Mouse (Mus musculus): ENCODE data around the gene Olfr765. TPM values are rescaled to one million over a fixed set of nuclear protein-coding genes. Genes with fewer than 3 reads are reported as not detected.
"Not testable (repeated sequence)": the region's sequence is repeated elsewhere in the genome, so short reads cannot be mapped to it uniquely, and the experiment has no call there.

The Olfr765 gene
- total RNA-seq (2021): not detected
- long read RNA-seq, experiment 1: 0 reads
- long read RNA-seq, experiment 2: 0 reads

DNA sequence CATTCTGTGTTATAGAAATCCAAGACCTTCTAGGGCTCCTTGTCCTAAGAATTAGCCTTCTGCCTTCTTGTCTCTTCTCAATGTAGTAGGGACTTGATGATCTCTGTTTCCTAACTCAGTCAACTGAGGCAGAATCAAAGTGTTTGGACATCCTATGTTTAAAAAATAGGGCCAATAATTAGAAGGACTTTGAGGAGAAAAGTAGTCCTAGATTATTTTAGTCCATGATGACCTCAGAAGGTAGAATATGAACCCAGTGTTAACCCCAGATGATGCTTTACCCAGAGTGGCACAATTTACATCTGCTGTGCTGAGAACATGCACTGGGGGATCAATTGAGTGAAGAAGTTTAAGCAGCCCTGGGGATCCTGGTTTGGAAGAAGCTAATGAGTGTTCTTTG is at the start of gene Olfr765:
TSS of gene Olfr765 (minus strand) at position 101 of the 400 bp plus-strand sequence.
- H3K4me3 ChIP-seq; intact Hi-C loops (cut with DNase I); H3K27ac ChIP-seq; DNase-seq (ENCODE audit: extremely low spot score in 1 of 2, low spot score in 2 of 2): not testable (repeated sequence)

GRCm38 (mm10) chr10:129099275-129099674 is 49.5 kb upstream of the Olfr765 start, which contains the start of gene Olfr768:
TSS of gene Olfr768 (minus strand) at chr10:129099375.
- intact Hi-C loops (cut with DNase I): no loop called here

DNA sequence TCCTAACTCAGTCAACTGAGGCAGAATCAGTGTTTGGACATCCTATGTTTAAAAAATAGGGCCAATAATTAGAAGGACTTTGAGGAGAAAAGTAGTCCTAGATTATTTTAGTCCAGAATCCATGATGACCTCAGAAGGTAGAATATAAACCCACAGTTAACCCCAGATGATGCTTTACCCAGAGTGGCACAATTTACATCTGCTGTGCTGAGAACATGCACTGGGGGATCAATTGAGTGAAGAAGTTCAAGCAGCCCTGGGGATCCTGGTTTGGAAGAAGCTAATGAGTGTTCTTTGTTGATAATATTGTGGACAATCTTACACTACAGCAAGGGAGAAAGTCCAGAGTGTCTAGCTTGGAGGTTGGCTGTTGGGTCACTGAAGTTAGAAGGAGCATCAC is 33.0 kb upstream of the Olfr765 start, which contains the start of gene Olfr767:
TSS of gene Olfr767 (minus strand) at position 101 of the 400 bp plus-strand sequence.
- H3K27ac ChIP-seq; intact Hi-C loops (cut with DNase I); DNase-seq (ENCODE audit: extremely low spot score in 1 of 2, low spot score in 2 of 2); H3K4me3 ChIP-seq: not testable (repeated sequence)

More at GRCm38 (mm10) chr10:129099275-129099674, 49.5 kb upstream of the Olfr765 start, which contains the start of gene Olfr768:
- TF ChIP-seq CTCF (IDR thresholded peaks at IDR 0.05): no peak
- H3K4me3 ChIP-seq: no peak within 1 kb of the TSS
- no peak for DNase-seq (ENCODE audit: extremely low spot score in 1 of 2, low spot score in 2 of 2)
- H3K27ac ChIP-seq: no peak within 1 kb of the TSS

DNA sequence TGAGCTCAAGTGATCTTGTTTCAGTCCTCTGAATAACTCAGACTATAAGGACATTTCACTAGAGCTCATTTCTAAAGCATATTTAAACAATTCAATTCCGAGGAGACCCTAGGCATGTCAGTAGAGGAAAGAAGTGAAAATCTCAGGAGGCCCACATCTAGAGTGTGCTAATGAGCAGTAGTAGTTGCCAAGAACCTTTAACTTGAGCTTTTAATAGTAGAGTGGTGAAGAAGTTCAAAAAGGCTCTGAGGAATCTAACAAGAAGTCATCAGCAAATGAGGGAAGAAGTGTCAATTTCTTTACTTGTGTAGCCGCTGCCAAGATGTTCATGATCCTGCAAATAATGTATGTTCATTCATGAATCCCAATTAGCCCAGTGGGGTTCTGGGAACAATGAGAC is 19.1 kb upstream of the Olfr765 start, which contains the start of gene Olfr766-ps1:
TSS of gene Olfr766-ps1 (minus strand) at position 101 of the 400 bp plus-strand sequence.
- intact Hi-C loops (cut with DNase I): no loop called here
- Histone ChIP-seq H3K27ac (no peak within 1 kb of the TSS), H3K4me3 (no peak within 1 kb of the TSS)
- no peak for DNase-seq (ENCODE audit: extremely low spot score in 1 of 2, low spot score in 2 of 2)
- TF ChIP-seq CTCF (IDR thresholded peaks at IDR 0.05): no peak

- intact Hi-C loops (cut with DNase I): no loop called here
- H3K27ac ChIP-seq: no peak within 1 kb of the TSS
- no peak for DNase-seq (ENCODE audit: extremely low spot score in 1 of 2, low spot score in 2 of 2)
- TF ChIP-seq CTCF (IDR thresholded peaks at IDR 0.05): no peak
- H3K4me3 ChIP-seq: no peak within 1 kb of the TSS
Observed at GRCm38 (mm10) chr10:129039796-129040195, 10.0 kb downstream of the Olfr765 start, which contains the start of gene Olfr764-ps1. TSS of gene Olfr764-ps1 (minus strand) at chr10:129039896.

DNA sequence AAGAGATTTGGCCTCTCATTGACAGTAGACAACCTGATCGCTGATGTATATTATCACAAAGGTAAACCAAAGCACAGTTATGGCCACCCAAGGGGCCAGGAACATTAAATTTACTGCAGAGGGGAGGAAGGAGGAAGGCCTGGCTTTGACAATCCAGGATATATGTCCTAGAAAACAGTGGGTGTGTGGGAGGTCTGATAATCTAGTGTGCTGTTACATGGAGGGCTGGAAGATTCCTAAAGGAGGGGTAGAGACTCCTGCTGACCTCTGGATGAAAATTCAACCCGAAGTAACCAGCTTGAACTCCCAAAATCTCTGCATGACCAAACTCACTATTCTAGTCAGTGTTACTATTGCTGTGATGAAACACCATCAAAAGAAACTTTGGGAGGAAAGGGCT is 21.5 kb downstream of the Olfr765 start:
- H3K27ac ChIP-seq: no peak overlapping the region
- intact Hi-C loops (cut with DNase I): no loop called here

DNA sequence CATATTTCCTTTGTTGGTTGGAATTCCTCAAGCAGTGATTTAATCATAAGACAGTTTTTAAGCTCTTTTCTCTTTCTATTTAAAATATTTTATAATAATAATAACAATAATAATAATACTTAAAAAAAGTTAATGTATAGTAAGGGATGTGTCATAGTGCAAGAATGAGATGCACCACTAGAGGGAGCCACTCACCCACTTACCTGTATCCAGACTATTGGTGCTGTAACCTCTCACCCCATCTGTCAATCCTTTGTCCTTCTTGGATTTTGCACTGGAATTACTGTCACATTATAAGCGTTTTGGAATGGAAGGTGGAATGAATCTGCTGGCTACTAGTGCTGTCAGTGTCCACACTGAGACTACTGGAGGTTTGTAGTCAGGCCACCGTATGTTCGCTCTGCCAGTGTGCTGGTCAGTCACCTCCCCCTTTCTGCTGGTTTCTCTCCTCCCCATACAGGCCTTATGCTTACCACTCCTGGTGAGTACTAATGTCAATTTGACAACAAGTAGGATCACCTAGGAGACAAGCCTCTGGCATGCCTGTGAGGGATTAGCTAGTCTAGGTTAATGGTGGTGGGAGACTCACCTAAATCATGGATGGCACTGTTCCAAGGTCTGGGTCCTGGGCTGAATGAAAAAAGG is 23.7 kb downstream of the Olfr765 start:
- peak; percentile 35 to 39 for DNase-seq (ENCODE audit: extremely low spot score in 1 of 2, low spot score in 2 of 2)
- intact Hi-C loops (cut with DNase I): loop anchor here (1.0 kb wide), 1 partner anchor 1065 kb away; no protein-coding TSS in a partner anchor
- no peak overlapping the region for H3K27ac ChIP-seq
- no peak overlapping the region for H3K4me3 ChIP-seq
- TF ChIP-seq CTCF (IDR thresholded peaks at IDR 0.05): peak; percentile 85

More for the DNA sequence above, 21.5 kb downstream of the Olfr765 start:
- H3K4me3 ChIP-seq: no peak overlapping the region
- no peak for TF ChIP-seq CTCF (IDR thresholded peaks at IDR 0.05)
- no peak for DNase-seq (ENCODE audit: extremely low spot score in 1 of 2, low spot score in 2 of 2)

GRCm38 (mm10) chr10:129023319-129023718 is 26.5 kb downstream of the Olfr765 start:
- Histone ChIP-seq H3K4me3 (no peak overlapping the region), H3K27ac (no peak overlapping the region)
- intact Hi-C loops (cut with DNase I): no loop called here
- TF ChIP-seq CTCF (IDR thresholded peaks at IDR 0.05): peak; percentile 1; the same call in 1 of the 2 replicates
- no peak for DNase-seq (ENCODE audit: extremely low spot score in 1 of 2, low spot score in 2 of 2)

GRCm38 (mm10) chr10:129014477-129014876 is 35.3 kb downstream of the Olfr765 start:
- no peak for TF ChIP-seq CTCF (IDR thresholded peaks at IDR 0.05)
- DNase-seq (ENCODE audit: extremely low spot score in 1 of 2, low spot score in 2 of 2): no peak
- H3K27ac ChIP-seq: no peak overlapping the region
- no peak overlapping the region for H3K4me3 ChIP-seq
- intact Hi-C loops (cut with DNase I): no loop called here

- DNase-seq (ENCODE audit: extremely low spot score in 1 of 2, low spot score in 2 of 2); H3K4me3 ChIP-seq; H3K27ac ChIP-seq; intact Hi-C loops (cut with DNase I): not testable (repeated sequence)
Observed at GRCm38 (mm10) chr10:129011511-129011910, 38.3 kb downstream of the Olfr765 start.

- Histone ChIP-seq H3K4me3 (no peak within 1 kb of the TSS), H3K27ac (no peak within 1 kb of the TSS)
- no peak for TF ChIP-seq CTCF (IDR thresholded peaks at IDR 0.05)
- DNase-seq (ENCODE audit: extremely low spot score in 1 of 2, low spot score in 2 of 2): no peak
- intact Hi-C loops (cut with DNase I): no loop called here
Observed at GRCm38 (mm10) chr10:129010288-129010841, 39.4 kb downstream of the Olfr765 start, which contains the start of gene Olfr763. TSS of gene Olfr763 (plus strand) at chr10:129010791.
